Mouse (Mus musculus): ENCODE measurements at regions not wholly inside any gene's neighbourhood (a gene's known extent, or its start where the extent isn't known, plus 50 kb on each side); places are given as distances from the start of the nearest gene placed in this dataset.

- TF ChIP-seq CTCF (IDR thresholded peaks at IDR 0.05; ENCODE audit: low read depth), result no peak
- TF ChIP-seq EP300 (IDR thresholded peaks at IDR 0.05; ENCODE audit: low read depth), result no peak
Measured at GRCm38 (mm10) chr13:90313209-90313978, 224.0 kb upstream of the Xrcc4 start.

Data from liver, embryonic 14.5 days (tissue).